Mouse (Mus musculus): Measurements from ENCODE around the gene Enpep. TPM values are rescaled to one million over a fixed set of nuclear protein-coding genes. Genes with fewer than 3 reads are reported as not detected.
A peak's percentile ranks its signal among the peaks of the same experiment; 100 is the strongest.

Enpep gene
- polyA plus RNA-seq, 1 experiment from 2014 or later, result not detected

DNA sequence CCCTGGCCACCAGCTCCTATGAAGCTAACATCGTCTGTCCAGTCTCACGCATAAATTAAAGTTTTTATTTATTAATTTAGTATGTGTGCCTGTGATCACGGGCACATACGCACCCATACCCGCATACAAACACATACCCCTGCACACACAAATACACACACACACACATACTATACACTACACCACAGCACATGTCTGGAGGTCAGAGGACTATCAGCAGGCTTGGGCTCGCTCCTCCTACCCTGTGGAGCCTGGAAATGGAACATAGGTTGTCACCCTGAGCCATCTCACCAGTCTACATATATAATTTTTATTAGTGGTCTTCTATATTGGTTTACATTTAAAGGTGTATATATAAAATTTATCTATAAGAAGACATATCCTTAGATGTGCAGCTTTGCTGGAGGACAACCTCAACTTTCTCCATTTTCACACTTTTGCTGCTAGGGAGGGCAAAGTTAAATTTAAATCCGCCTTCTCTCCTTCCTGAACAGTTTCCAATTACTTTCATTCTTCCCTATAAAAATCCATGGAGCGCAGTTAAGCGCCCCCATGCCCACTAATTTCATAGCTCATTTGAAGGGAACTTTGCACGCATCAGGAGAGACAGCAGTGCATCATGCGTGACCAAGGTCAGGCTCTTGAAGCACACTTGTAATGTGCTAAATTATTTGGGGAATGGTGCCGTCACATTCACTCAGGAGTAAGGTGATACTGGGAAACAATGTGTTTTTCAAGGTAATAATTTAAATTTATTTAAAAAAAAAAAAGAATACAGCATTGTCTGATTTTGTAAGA, 63.4 kb downstream of the Enpep start:
- no peaks in the 10 kb centered on the region for H3K27me3 ChIP-seq (ENCODE audit: poor library complexity, severe bottlenecking)

DNA sequence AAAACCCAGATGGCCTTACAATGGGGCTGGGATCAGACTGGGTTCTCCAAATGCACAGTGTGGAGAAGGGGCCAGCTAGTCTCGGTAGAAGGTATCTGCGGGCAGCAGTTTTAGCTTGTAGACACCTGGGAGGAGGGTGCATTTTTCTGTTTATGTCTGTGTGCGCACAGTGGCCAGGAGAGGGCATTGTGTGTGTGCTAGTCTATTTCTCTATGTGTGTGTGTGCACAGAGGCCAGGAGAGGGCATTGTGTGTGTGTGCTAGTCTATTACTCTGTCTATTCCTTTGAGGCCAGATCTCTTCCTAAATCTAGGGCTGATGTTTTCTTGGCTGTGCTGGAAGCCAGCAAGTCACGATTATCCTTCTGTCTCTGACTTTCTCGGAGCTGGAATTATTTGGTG, 74.0 kb downstream of the Enpep start:
- WGBS, result 84% methylated on average over 5 of the region's 5 CpGs
- no peaks in the 10 kb centered on the region for H3K9me3 ChIP-seq
- no peak overlapping the region for H3K4me3 ChIP-seq
- no peaks in the 10 kb centered on the region for H3K36me3 ChIP-seq (replicated peaks)
- H3K27ac ChIP-seq, result no peak overlapping the region
- DNase-seq (ENCODE audit: extremely low spot score, low spot score), result no peak
- H3K4me1 ChIP-seq, result 0 out of 2 replicates have a peak, but pooled peaks cover 5% of the 10 kb centered on the region
- H3K27me3 ChIP-seq (ENCODE audit: poor library complexity, severe bottlenecking), result no peaks in the 10 kb centered on the region

More for the DNA sequence above, 63.4 kb downstream of the Enpep start:
- Histone ChIP-seq H3K4me3 (no peak overlapping the region), H3K4me1 (no peaks in the 10 kb centered on the region), H3K36me3 (replicated peaks) (no peaks in the 10 kb centered on the region), H3K9me3 (no peaks in the 10 kb centered on the region), H3K27ac (no peak overlapping the region)
- whole genome bisulfite sequencing, result 89% methylated on average over 12 of the region's 12 CpGs
- DNase-seq (ENCODE audit: extremely low spot score, low spot score), result no peak

DNA sequence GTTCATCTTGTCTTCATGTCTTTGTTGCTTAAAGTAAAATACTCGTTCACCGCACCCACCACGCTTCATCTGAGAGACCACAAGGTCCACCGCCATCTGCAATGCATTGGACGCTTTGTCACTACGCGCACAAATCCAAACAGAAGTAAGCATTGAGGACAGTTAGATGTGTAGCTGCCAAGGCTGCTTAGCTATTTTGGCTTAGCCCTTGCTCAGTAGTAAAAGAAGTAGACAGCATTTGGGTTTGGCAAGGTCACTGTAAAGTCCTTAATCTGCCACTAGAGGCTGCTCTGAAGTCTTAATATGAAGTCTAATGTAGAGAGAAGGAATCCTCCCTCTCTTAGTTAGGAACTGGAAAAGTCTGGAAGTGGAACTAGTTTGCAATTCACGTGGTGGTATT, 75.8 kb downstream of the Enpep start:
- DNase-seq (ENCODE audit: extremely low spot score, low spot score), result no peak
- Histone ChIP-seq H3K27me3 (ENCODE audit: poor library complexity, severe bottlenecking) (no peaks in the 10 kb centered on the region), H3K27ac (no peak overlapping the region), H3K4me1 (0 out of 2 replicates have a peak, but pooled peaks cover 5% of the 10 kb centered on the region), H3K36me3 (replicated peaks) (no peaks in the 10 kb centered on the region), H3K4me3 (peak overlapping the region; percentile 43), H3K9me3 (no peaks in the 10 kb centered on the region)
- 69% methylated on average over 8 of the region's 8 CpGs for WGBS

DNA sequence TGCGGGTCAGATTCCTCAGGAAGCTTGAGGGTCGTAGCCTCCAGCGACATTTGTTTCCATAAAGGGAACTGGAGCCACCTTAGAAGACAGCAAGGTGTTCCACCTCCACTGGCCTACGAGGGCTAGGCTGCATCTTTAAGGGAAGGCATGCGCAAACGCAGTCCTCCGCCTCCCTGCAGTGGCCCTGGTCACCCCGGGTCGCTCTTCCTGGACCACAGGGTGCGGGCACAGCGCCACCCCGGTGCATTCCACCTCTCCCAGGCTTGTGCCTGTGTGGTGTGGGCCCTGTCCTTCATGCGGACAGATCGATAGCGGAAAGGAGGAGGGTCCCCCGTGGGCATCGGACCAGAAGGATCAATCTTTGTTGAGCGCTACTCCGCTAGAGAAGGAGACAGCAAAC, 76.2 kb downstream of the Enpep start:
- 0 out of 2 replicates have a peak, but pooled peaks cover 5% of the 10 kb centered on the region for H3K4me1 ChIP-seq
- DNase-seq (ENCODE audit: extremely low spot score, low spot score), result no peak
- H3K9me3 ChIP-seq, result no peaks in the 10 kb centered on the region
- H3K27me3 ChIP-seq (ENCODE audit: poor library complexity, severe bottlenecking), result no peaks in the 10 kb centered on the region
- peak overlapping the region; percentile 43 for H3K4me3 ChIP-seq
- 56% methylated on average over 19 of the region's 19 CpGs for WGBS
- no peaks in the 10 kb centered on the region for H3K36me3 ChIP-seq (replicated peaks)
- no peak overlapping the region for H3K27ac ChIP-seq

DNA sequence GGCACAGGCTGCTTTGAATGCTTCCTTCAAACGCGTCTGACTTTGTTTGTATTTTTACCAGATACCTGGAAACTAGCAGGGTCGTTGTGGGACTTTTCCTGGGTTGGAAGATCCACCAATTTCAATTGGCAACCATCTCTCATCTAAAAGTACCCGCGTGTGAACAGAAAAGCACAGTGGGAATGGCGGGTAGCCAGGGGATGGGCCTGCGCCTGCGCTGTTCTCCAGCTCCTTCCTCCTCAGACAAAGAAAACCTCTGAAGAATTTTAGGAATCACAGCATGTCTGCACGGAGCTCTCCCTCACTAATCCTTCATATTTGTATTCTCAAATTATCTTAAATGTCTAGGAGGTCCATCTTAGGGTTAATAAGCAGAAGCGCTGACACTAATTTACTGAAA, 78.3 kb downstream of the Enpep start:
- Histone ChIP-seq H3K4me1 (0 out of 2 replicates have a peak, but pooled peaks cover 5% of the 10 kb centered on the region), H3K4me3 (no peak overlapping the region), H3K27me3 (ENCODE audit: poor library complexity, severe bottlenecking) (no peaks in the 10 kb centered on the region), H3K36me3 (replicated peaks) (no peaks in the 10 kb centered on the region), H3K9me3 (no peaks in the 10 kb centered on the region), H3K27ac (no peak overlapping the region)
- WGBS, result 52% methylated on average over 10 of the region's 10 CpGs
- DNase-seq (ENCODE audit: extremely low spot score, low spot score), result no peak

DNA sequence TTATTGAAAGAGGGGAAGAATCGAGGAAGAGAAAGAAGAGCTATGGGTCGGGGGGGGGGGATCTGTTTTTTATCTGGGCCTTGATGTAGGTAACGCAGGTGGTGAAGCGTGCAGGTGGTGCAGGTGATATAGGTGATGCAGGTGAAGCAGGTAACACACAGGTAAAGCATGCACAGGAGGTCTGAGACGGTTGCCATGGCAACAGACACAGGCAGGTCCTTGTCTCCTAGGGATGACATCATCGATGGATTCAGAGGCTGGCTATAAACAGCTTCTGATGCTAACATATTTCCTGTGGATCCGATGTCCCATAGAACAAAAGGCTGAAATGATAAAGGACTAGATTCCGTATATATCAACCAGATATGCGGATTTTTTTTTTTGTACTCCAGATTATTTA, 81.5 kb downstream of the Enpep start:
- H3K4me3 ChIP-seq, result no peak overlapping the region
- no peaks in the 10 kb centered on the region for H3K27me3 ChIP-seq (ENCODE audit: poor library complexity, severe bottlenecking)
- no peak for DNase-seq (ENCODE audit: extremely low spot score, low spot score)
- no peaks in the 10 kb centered on the region for H3K4me1 ChIP-seq
- no peaks in the 10 kb centered on the region for H3K9me3 ChIP-seq
- H3K36me3 ChIP-seq (replicated peaks), result no peaks in the 10 kb centered on the region
- WGBS, result 89% methylated on average over 9 of the region's 9 CpGs
- no peak overlapping the region for H3K27ac ChIP-seq

DNA sequence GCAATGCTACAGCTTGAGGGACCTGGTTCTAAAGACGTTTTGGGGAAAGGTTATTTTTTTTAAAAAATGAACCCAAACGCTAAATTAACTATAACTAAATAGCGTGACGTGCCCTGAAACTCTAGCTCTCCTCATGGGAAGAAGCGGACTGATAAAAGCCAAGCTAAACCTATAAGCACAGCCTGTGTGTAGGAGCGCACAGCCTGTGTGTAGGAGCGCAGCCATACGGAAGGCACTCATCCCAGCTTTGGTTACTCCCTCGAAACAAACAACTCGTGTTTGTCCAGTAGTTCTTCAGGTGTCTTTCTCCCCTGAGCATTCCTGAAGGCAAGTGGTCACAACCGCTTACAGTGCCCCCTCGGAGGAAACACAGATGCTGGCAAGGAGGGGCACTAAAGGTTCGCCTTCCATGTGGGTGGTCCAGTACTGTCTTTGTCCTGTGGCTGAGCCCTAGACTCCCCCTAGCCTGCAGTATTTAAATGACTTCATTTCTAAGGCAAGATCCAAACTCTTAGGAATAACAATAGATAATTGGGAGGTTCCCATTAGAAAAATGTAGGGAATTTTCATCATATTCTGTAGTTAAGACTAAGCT, 93.8 kb downstream of the Enpep start:
- H3K36me3 ChIP-seq (replicated peaks), result no peaks in the 10 kb centered on the region
- no peaks in the 10 kb centered on the region for H3K9me3 ChIP-seq
- H3K4me3 ChIP-seq, result peak overlapping the region; percentile 17; the same call in 1 of the 2 replicates
- peaks cover 7% of the 10 kb centered on the region for H3K4me1 ChIP-seq
- no peak overlapping the region for H3K27ac ChIP-seq
- DNase-seq (ENCODE audit: extremely low spot score, low spot score), result peak; percentile 22
- WGBS, result 29% methylated on average over 13 of the region's 13 CpGs
- peaks cover 4% of the 10 kb centered on the region for H3K27me3 ChIP-seq (ENCODE audit: poor library complexity, severe bottlenecking)

DNA sequence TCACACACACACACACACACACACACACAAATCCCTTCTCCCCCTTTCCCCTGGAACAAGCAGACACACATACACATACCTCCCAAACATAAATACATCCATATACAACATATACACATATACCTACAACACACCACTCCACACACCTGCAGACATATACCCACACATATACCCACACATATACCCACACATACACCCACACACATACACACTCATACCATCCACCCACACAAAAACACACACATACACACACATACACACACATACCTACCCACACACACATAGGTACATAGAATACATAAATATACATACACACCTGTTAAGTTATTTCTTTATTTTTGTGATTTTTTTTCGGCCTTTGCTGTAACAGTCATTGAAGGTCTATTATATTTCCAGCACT, 94.5 kb downstream of the Enpep start:
- WGBS, result 79% methylated on average over 1 of the region's 1 CpGs
- no peak overlapping the region for H3K4me3 ChIP-seq
- H3K4me1 ChIP-seq, result peaks cover 7% of the 10 kb centered on the region

DNA sequence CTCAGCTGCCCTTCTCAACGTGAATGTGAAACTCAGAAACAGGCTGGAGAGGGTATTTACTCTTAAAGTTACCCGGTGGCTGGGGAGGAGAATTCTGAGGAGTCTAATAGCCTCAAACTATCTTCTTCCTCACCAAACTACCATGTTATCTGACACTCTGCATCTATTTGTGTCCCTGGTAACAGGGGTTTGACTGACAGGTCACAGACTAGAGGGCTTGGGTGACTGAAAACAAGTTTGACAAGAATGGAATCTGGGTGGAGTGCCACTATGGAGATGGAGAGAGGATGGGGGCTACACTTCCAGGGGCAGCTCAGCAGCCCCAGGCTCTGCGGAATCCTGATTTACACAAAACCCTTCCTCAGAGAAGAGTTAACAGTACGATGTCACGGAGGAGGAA, 105.2 kb downstream of the Enpep start:
- 3% methylated on average over 5 of the region's 5 CpGs for WGBS
- Histone ChIP-seq H3K27me3 (ENCODE audit: poor library complexity, severe bottlenecking) (peaks cover 72% of the 10 kb centered on the region), H3K36me3 (replicated peaks) (no peaks in the 10 kb centered on the region), H3K4me3 (no peak overlapping the region), H3K27ac (no peak overlapping the region), H3K4me1 (peaks cover 27% of the 10 kb centered on the region), H3K9me3 (no peaks in the 10 kb centered on the region)
- DNase-seq (ENCODE audit: extremely low spot score, low spot score), result no peak

More for the DNA sequence above, 94.5 kb downstream of the Enpep start:
- H3K36me3 ChIP-seq (replicated peaks), result no peaks in the 10 kb centered on the region
- H3K27me3 ChIP-seq (ENCODE audit: poor library complexity, severe bottlenecking), result peaks cover 8% of the 10 kb centered on the region
- no peaks in the 10 kb centered on the region for H3K9me3 ChIP-seq
- no peak for DNase-seq (ENCODE audit: extremely low spot score, low spot score)
- H3K27ac ChIP-seq, result no peak overlapping the region

DNA sequence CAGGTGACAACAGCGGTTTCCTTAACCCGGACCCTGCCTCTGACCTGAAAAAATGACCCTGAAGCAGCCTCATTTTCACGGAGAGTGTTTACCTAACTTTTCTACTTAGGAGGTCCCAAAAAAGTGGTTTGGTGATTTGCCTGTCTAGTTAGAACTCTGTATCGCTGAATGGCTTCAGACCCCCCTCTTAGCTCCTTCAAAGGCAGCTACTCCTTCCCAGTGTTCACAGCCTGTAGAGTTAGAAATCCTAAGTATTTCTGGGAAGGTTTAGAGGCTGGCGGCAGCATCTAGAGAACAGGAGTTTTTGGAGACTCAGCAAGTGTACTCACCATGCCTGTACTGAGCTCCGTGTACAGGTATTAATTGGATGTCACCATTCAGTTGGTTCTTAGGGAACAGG, 105.8 kb downstream of the Enpep start:
- no peak for DNase-seq (ENCODE audit: extremely low spot score, low spot score)
- peaks cover 27% of the 10 kb centered on the region for H3K4me1 ChIP-seq
- H3K4me3 ChIP-seq, result no peak overlapping the region
- H3K9me3 ChIP-seq, result no peaks in the 10 kb centered on the region
- H3K36me3 ChIP-seq (replicated peaks), result no peaks in the 10 kb centered on the region
- no peak overlapping the region for H3K27ac ChIP-seq
- 1% methylated on average over 6 of the region's 6 CpGs for WGBS
- H3K27me3 ChIP-seq (ENCODE audit: poor library complexity, severe bottlenecking), result peaks cover 79% of the 10 kb centered on the region

DNA sequence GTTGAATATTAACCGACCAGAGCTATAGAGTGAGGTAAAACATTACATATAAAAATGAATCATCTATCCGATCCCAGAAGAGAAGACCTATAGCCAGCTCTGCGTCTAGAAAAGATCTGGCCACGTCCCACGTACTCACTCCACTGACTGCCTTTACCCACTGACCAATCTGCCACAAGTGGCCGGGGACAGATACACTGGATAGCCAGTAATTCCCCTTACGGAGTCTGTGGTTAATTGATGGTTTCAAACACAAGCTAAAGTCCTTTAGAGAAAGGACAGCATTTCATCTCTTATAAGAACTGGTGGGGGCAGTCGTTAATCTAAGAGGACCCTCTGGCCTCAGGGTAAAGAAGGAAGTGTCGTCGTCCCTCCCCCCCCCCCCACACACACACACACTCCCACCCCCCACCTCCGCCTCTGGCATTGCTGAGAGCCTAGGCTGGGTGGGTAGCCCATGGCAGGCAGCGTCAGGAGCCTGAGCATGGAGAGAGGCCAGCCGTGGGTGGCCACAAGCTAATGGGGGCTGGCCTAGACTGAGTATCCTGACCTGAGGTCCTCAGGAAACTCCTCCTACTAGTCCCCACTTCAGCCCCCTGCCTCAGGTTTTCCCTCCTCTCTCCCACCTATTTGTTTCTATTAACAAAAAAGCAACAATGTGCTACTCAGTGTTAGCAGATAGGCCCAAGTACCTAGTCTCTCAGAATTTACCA, 106.8 kb downstream of the Enpep start:
- H3K27me3 ChIP-seq (ENCODE audit: poor library complexity, severe bottlenecking), result peaks cover 88% of the 10 kb centered on the region
- under 1% methylated on average over 13 of the region's 13 CpGs for WGBS
- peak; percentile 20 for DNase-seq (ENCODE audit: extremely low spot score, low spot score)
- no peak overlapping the region for H3K27ac ChIP-seq
- peaks cover 33% of the 10 kb centered on the region for H3K4me1 ChIP-seq
- no peaks in the 10 kb centered on the region for H3K9me3 ChIP-seq
- no peaks in the 10 kb centered on the region for H3K36me3 ChIP-seq (replicated peaks)
- no peak overlapping the region for H3K4me3 ChIP-seq

DNA sequence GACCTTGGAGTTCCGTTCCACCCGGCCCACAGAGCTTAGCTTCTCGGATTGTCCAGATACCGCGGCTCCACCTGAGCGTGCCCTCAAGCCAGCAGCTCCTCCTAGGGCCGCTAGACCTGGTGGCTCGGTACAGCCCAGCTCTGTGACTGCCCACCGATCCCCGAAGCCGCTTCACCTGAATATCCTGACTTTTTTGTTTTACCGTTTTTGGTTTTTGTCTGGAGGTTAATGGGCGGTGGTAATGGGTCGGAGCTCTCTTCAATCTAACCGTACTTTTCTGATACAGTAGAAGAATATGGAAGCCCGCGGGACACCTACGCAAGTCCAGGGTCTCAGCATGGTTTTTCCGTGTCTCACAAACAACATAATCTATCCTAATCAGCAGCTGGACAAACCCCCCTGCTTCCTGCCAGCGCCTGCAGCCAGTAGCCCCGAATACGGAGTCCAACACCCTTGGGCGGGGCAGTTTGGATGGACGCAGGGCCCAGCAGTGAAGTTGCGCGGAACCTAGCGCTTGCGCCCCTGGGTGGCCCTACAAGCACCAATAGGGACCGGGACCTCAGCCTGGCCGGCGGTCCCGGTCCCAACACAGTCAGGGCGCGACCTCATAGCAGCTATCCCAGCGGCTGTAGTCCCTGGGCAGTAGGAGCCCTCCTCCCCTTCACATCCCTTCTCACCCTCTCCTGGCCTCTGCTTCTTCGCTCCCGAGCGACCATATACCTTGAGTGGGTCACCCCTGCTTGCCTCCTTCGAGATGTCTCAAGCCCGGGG, 107.5 kb downstream of the Enpep start:
- H3K36me3 ChIP-seq (replicated peaks), result no peaks in the 10 kb centered on the region
- H3K4me3 ChIP-seq, result no peak overlapping the region
- WGBS, result under 1% methylated on average over 40 of the region's 40 CpGs
- peaks cover 96% of the 10 kb centered on the region for H3K27me3 ChIP-seq (ENCODE audit: poor library complexity, severe bottlenecking)
- no peak overlapping the region for H3K27ac ChIP-seq
- H3K9me3 ChIP-seq, result no peaks in the 10 kb centered on the region
- H3K4me1 ChIP-seq, result peaks cover 38% of the 10 kb centered on the region
- DNase-seq (ENCODE audit: extremely low spot score, low spot score), result peak; percentile 30
